Mouse (Mus musculus) ES-Bruce4 (cell line): ENCODE results near the gene Gpr55. TPM values are rescaled to one million over a fixed set of nuclear protein-coding genes. Genes with fewer than 3 reads are reported as not detected.

Experiments
- H3K27ac ChIP-seq: 2 replicates; pipeline ENCODE4 v1.5.1; 2012; ENCODE audit warnings: low read length, inconsistent platforms; ENCODE audit not compliant: insufficient read depth
- H3K27me3 ChIP-seq: 2 replicates; pipeline ENCODE4 v1.6.1; 2012; ENCODE audit warnings: mild to moderate bottlenecking, low read length, inconsistent platforms; ENCODE audit not compliant: control insufficient read depth, poor library complexity, insufficient read depth, severe bottlenecking
- H3K36me3 ChIP-seq: 2 replicates; pipeline ENCODE4 v1.6.1; 2012; ENCODE audit warnings: inconsistent platforms, mild to moderate bottlenecking, low read length, moderate library complexity; ENCODE audit not compliant: control insufficient read depth, poor library complexity, insufficient read depth, severe bottlenecking
- H3K4me1 ChIP-seq: one replicate; pipeline ENCODE4 v1.8.1; 2011; ENCODE audit warnings: low read length; ENCODE audit not compliant: control insufficient read depth, insufficient read depth
- H3K4me3 ChIP-seq: 2 replicates; pipeline ENCODE4 v1.5.1; 2011; ENCODE audit warnings: low read depth, mild to moderate bottlenecking, low read length
- H3K9ac ChIP-seq: 2 replicates; pipeline ENCODE4 v1.6.1; 2012; ENCODE audit warnings: low read depth, mild to moderate bottlenecking, inconsistent platforms; ENCODE audit not compliant: poor library complexity, severe bottlenecking
- H3K9me3 ChIP-seq: replicated peaks from 2 replicates; pipeline ENCODE4 v1.6.1; 2012; ENCODE audit warnings: mild to moderate bottlenecking, low read length, inconsistent platforms; ENCODE audit not compliant: control insufficient read depth, poor library complexity, insufficient read depth, severe bottlenecking
- CTCF ChIP-seq: IDR thresholded peaks from one replicate; pipeline ENCODE4 v1.8.1; 2011; ENCODE audit warnings: low read depth, low read length
- EP300 ChIP-seq: IDR thresholded peaks from 2 replicates; pipeline ENCODE4 v1.6.1; 2011; ENCODE audit warnings: low read depth, low read length; ENCODE audit not compliant: insufficient read depth
- POLR2A ChIP-seq: IDR thresholded peaks from one replicate; pipeline ENCODE4 v1.8.1; 2011; ENCODE audit warnings: low read length; ENCODE audit not compliant: insufficient read depth
- polyA plus RNA-seq: library from polyadenylated mRNA; stranded (reverse); fragments of >200 nt; gene quantifications from 2 replicates; pipeline ENCODE4 v1.2.4, GENCODE M21; 2011; ENCODE audit warnings: low read depth; ENCODE audit not compliant: missing spikeins, insufficient read depth, insufficient read length

The Gpr55 gene
- polyA plus RNA-seq, 1 experiment, result not detected

GRCm38 (mm10) chr1:85916830-85917450 lies 43.9 kb downstream of the Gpr55 start:
- H3K27ac ChIP-seq, result no peak overlapping the region
- no peaks in the 10 kb centered on the region for H3K27me3 ChIP-seq
- TF ChIP-seq EP300, result no peak
- no peak for TF ChIP-seq POLR2A
- no peak for TF ChIP-seq CTCF
- H3K9ac ChIP-seq, result no peak overlapping the region
- no peaks in the 10 kb centered on the region for H3K36me3 ChIP-seq
- no peaks in the 10 kb centered on the region for H3K4me1 ChIP-seq
- no peak overlapping the region for H3K4me3 ChIP-seq
- H3K9me3 ChIP-seq, result 0 out of 2 replicates have a peak, but pooled peaks cover 2% of the 10 kb centered on the region

- Histone ChIP-seq H3K9me3 (0 out of 2 replicates have a peak, but pooled peaks cover 2% of the 10 kb centered on the region), H3K4me1 (no peaks in the 10 kb centered on the region), H3K36me3 (no peaks in the 10 kb centered on the region), H3K27ac (no peak overlapping the region), H3K9ac (no peak overlapping the region), H3K27me3 (no peaks in the 10 kb centered on the region), H3K4me3 (no peak overlapping the region)
- TF ChIP-seq CTCF, result no peak
- no peak for TF ChIP-seq POLR2A
- TF ChIP-seq EP300, result no peak
These were observed 44.9 kb downstream of the Gpr55 start for GRCm38 (mm10) chr1:85915890-85916289.

GRCm38 (mm10) chr1:85913078-85913755 lies 47.6 kb downstream of the Gpr55 start:
- no peaks in the 10 kb centered on the region for H3K27me3 ChIP-seq
- H3K36me3 ChIP-seq, result no peaks in the 10 kb centered on the region
- no peak overlapping the region for H3K9ac ChIP-seq
- H3K4me3 ChIP-seq, result no peak overlapping the region
- H3K9me3 ChIP-seq, result no peaks in the 10 kb centered on the region
- TF ChIP-seq EP300 (no peak), CTCF (no peak)
- no peak overlapping the region for H3K27ac ChIP-seq
- H3K4me1 ChIP-seq, result no peaks in the 10 kb centered on the region

- H3K36me3 ChIP-seq, result no peaks in the 10 kb centered on the region
- H3K27me3 ChIP-seq, result no peaks in the 10 kb centered on the region
- no peaks in the 10 kb centered on the region for H3K4me1 ChIP-seq
- TF ChIP-seq CTCF, result no peak
- TF ChIP-seq EP300, result no peak
- TF ChIP-seq POLR2A, result no peak
- H3K4me3 ChIP-seq, result no peak overlapping the region
- H3K27ac ChIP-seq, result no peak overlapping the region
- H3K9me3 ChIP-seq, result no peaks in the 10 kb centered on the region
- H3K9ac ChIP-seq, result no peak overlapping the region
These were observed 51.8 kb downstream of the Gpr55 start for GRCm38 (mm10) chr1:85908754-85909590.

- Histone ChIP-seq H3K4me3 (no peak overlapping the region), H3K27me3 (no peaks in the 10 kb centered on the region), H3K4me1 (no peaks in the 10 kb centered on the region), H3K9me3 (no peaks in the 10 kb centered on the region), H3K27ac (no peak overlapping the region), H3K36me3 (no peaks in the 10 kb centered on the region), H3K9ac (no peak overlapping the region)
- TF ChIP-seq POLR2A (no peak), EP300 (no peak), CTCF (no peak)
These were observed 53.9 kb downstream of the Gpr55 start for GRCm38 (mm10) chr1:85906892-85907291.

- no peak for TF ChIP-seq EP300
- no peak for TF ChIP-seq POLR2A
- no peak for TF ChIP-seq CTCF
- Histone ChIP-seq H3K9me3 (no peaks in the 10 kb centered on the region), H3K27me3 (no peaks in the 10 kb centered on the region), H3K4me3 (no peak overlapping the region), H3K9ac (no peak overlapping the region), H3K4me1 (no peaks in the 10 kb centered on the region), H3K27ac (no peak overlapping the region), H3K36me3 (no peaks in the 10 kb centered on the region)
These were observed 58.7 kb downstream of the Gpr55 start for GRCm38 (mm10) chr1:85902108-85902561.
